Mouse (Mus musculus) cerebellum, adult 2 months (tissue): ENCODE data around the gene Clec3a. TPM values are rescaled to one million over a fixed set of nuclear protein-coding genes. Genes with fewer than 3 reads are reported as not detected.

Experiments used
- DNase-seq, 2 experiments: peaks; one replicate each; pipeline ENCODE4 v3.0.0; 2021
- H3K27ac ChIP-seq: fragments of 200-500 bp; 2 replicates; pipeline ENCODE4 v1.5.1; 2012; ENCODE audit warnings: low read length, control low read depth, inconsistent platforms; ENCODE audit not compliant: insufficient read depth
- H3K27me3 ChIP-seq: fragments of 200-500 bp; 2 replicates; pipeline ENCODE4 v1.6.1; 2012; ENCODE audit warnings: inconsistent platforms, mild to moderate bottlenecking, low read length, moderate library complexity; ENCODE audit not compliant: control insufficient read depth, insufficient read depth
- H3K4me1 ChIP-seq: fragments of 200-500 bp; 2 replicates; pipeline ENCODE4 v1.6.1; 2011; ENCODE audit warnings: low read length; ENCODE audit not compliant: control insufficient read depth, insufficient read depth
- H3K4me3 ChIP-seq: fragments of 200-500 bp; replicated peaks from 2 replicates; pipeline ENCODE3; 2011; ENCODE audit warnings: mild to moderate bottlenecking, low read depth, low read length, control low read depth; ENCODE audit not compliant: insufficient read depth
- CTCF ChIP-seq: fragments of 200-500 bp; IDR thresholded peaks from 2 replicates; pipeline ENCODE4 v1.5.1; 2011; ENCODE audit warnings: low read depth, mild to moderate bottlenecking, control low read depth, low read length, moderate library complexity, borderline replicate concordance; ENCODE audit not compliant: insufficient read depth
- POLR2A ChIP-seq: fragments of 200-500 bp; IDR thresholded peaks from 2 replicates; pipeline ENCODE4 v1.6.1; 2011; ENCODE audit warnings: low read length, control low read depth, borderline replicate concordance; ENCODE audit not compliant: insufficient read depth
- WGBS: fragments of 180-500 bp; shearing (Covaris S2); methylation state at CpG from one replicate; pipeline ENCODE4 v1.1.7; 2018; 5-methylcytosine and 5-hydroxymethylcytosine counted together
- polyA plus RNA-seq: library from polyadenylated mRNA; depleted of rRNA; stranded (reverse); fragments of >200 nt; gene quantifications from 2 replicates; pipeline ENCODE4 v1.2.3, GENCODE M21; 2012; rRNA removed

Clec3a gene
- not detected in 2 replicates for polyA plus RNA-seq

GRCm38 (mm10) chr8:114417786-114418185 lies at the start of gene Clec3a:
Gene Clec3a (plus strand): TSS chr8:114418086.
- WGBS = 54% methylated on average over 8 of the region's 8 CpGs
- no peaks in the 10 kb centered on the region for H3K4me1 ChIP-seq
- TF ChIP-seq POLR2A = no peak
- TF ChIP-seq CTCF = no peak
- H3K27ac ChIP-seq = no peak within 1 kb of the TSS
- H3K4me3 ChIP-seq = no peak within 1 kb of the TSS
- H3K27me3 ChIP-seq = no peaks in the 10 kb centered on the region
- no peak for DNase-seq

- peak overlapping the region; percentile 42 for H3K4me3 ChIP-seq
- 33% methylated on average over 27 of the region's 27 CpGs for WGBS
- H3K27me3 ChIP-seq = no peaks in the 10 kb centered on the region
- no peaks in the 10 kb centered on the region for H3K4me1 ChIP-seq
- DNase-seq = peak; percentile 81 to 91
- H3K27ac ChIP-seq = no peak overlapping the region
- no peak for TF ChIP-seq POLR2A
- peak; percentile 88 for TF ChIP-seq CTCF
Observed at GRCm38 (mm10) chr8:114369038-114369976, 48.6 kb upstream of the Clec3a start.

- no peak for TF ChIP-seq CTCF
- no peak for TF ChIP-seq POLR2A
- H3K4me3 ChIP-seq = no peak overlapping the region
- 84% methylated on average over 6 of the region's 6 CpGs for WGBS
- no peak for DNase-seq
- no peaks in the 10 kb centered on the region for H3K27me3 ChIP-seq
- H3K4me1 ChIP-seq = no peaks in the 10 kb centered on the region
- no peak overlapping the region for H3K27ac ChIP-seq
Observed at GRCm38 (mm10) chr8:114374390-114374789, 43.5 kb upstream of the Clec3a start.

GRCm38 (mm10) chr8:114384189-114384588 lies 33.7 kb upstream of the Clec3a start:
- WGBS = 61% methylated on average over 3 of the region's 3 CpGs
- TF ChIP-seq POLR2A = no peak
- no peak for TF ChIP-seq CTCF
- Histone ChIP-seq H3K27me3 (no peaks in the 10 kb centered on the region), H3K27ac (no peak overlapping the region), H3K4me3 (no peak overlapping the region), H3K4me1 (no peaks in the 10 kb centered on the region)
- no peak for DNase-seq

GRCm38 (mm10) chr8:114387494-114387893 lies 30.4 kb upstream of the Clec3a start:
- H3K4me1 ChIP-seq = no peaks in the 10 kb centered on the region
- H3K4me3 ChIP-seq = no peak overlapping the region
- 91% methylated on average over 4 of the region's 4 CpGs for WGBS
- no peaks in the 10 kb centered on the region for H3K27me3 ChIP-seq
- H3K27ac ChIP-seq = no peak overlapping the region
- TF ChIP-seq CTCF (no peak), POLR2A (no peak)
- no peak for DNase-seq

- H3K4me3 ChIP-seq = no peak overlapping the region
- DNase-seq = no peak
- H3K27me3 ChIP-seq = no peaks in the 10 kb centered on the region
- WGBS = 93% methylated on average over 12 of the region's 13 CpGs
- no peaks in the 10 kb centered on the region for H3K4me1 ChIP-seq
- TF ChIP-seq CTCF (peak; percentile 51; the same call in 1 of the 2 replicates), POLR2A (no peak)
- H3K27ac ChIP-seq = no peak overlapping the region
Observed at GRCm38 (mm10) chr8:114390465-114391254, 27.2 kb upstream of the Clec3a start.

GRCm38 (mm10) chr8:114398326-114398725 lies 19.6 kb upstream of the Clec3a start:
- TF ChIP-seq CTCF (no peak), POLR2A (no peak)
- no peak overlapping the region for H3K4me3 ChIP-seq
- WGBS = 87% methylated on average over 5 of the region's 5 CpGs

GRCm38 (mm10) chr8:114399273-114399672 lies 18.6 kb upstream of the Clec3a start:
- WGBS = 92% methylated on average over 5 of the region's 5 CpGs
- no peak for TF ChIP-seq POLR2A
- TF ChIP-seq CTCF = no peak
- Histone ChIP-seq H3K27me3 (no peaks in the 10 kb centered on the region), H3K4me3 (no peak overlapping the region), H3K27ac (no peak overlapping the region), H3K4me1 (no peaks in the 10 kb centered on the region)
- no peak for DNase-seq

More at GRCm38 (mm10) chr8:114398326-114398725, 19.6 kb upstream of the Clec3a start:
- Histone ChIP-seq H3K27me3 (no peaks in the 10 kb centered on the region), H3K4me1 (no peaks in the 10 kb centered on the region), H3K27ac (no peak overlapping the region)
- no peak for DNase-seq
